Mouse (Mus musculus): ENCODE measurements at regions not wholly inside any gene's neighbourhood (a gene's known extent, or its start where the extent isn't known, plus 50 kb on each side); places are given as distances from the start of the nearest gene placed in this dataset.
"Not testable (repeated sequence)": the region's sequence is repeated elsewhere in the genome, so short reads cannot be mapped to it uniquely, and the experiment has no call there.

GRCm38 (mm10) chr5:40441239-40441638 lies 686.0 kb upstream of the Hs3st1 start:
- H3K27ac ChIP-seq (ENCODE audit: low read depth, low read length): no peak overlapping the region
- H3K4me1 ChIP-seq (replicated peaks; ENCODE audit: control insufficient read depth, insufficient read depth, low read length): no peaks in the 10 kb centered on the region
- no peaks in the 10 kb centered on the region for H3K27me3 ChIP-seq (replicated peaks; ENCODE audit: control insufficient read depth, insufficient read depth, low read length)
- H3K4me3 ChIP-seq (ENCODE audit: low read depth, low read length): no peak overlapping the region
- no peak for ATAC-seq
- no peaks in the 10 kb centered on the region for H3K36me3 ChIP-seq (ENCODE audit: control insufficient read depth, insufficient read depth)
- no peak overlapping the region for H3K4me2 ChIP-seq (replicated peaks; ENCODE audit: low read depth)
- H3K9me3 ChIP-seq (ENCODE audit: control insufficient read depth): no peaks in the 10 kb centered on the region
- 74% methylated on average over 7 of the region's 7 CpGs for WGBS
- no peak for TF ChIP-seq CTCF (IDR thresholded peaks at IDR 0.05; ENCODE audit: low read depth)
- H3K9ac ChIP-seq (ENCODE audit: low read depth, low read length): no peak overlapping the region

- H3K27ac ChIP-seq (ENCODE audit: low read depth, low read length): no peak overlapping the region
- H3K4me2 ChIP-seq (replicated peaks; ENCODE audit: low read depth): no peak overlapping the region
- TF ChIP-seq CTCF (IDR thresholded peaks at IDR 0.05; ENCODE audit: low read depth): no peak
- no peaks in the 10 kb centered on the region for H3K9me3 ChIP-seq (ENCODE audit: control insufficient read depth)
- no peak overlapping the region for H3K4me3 ChIP-seq (ENCODE audit: low read depth, low read length)
- H3K36me3 ChIP-seq (ENCODE audit: control insufficient read depth, insufficient read depth): no peaks in the 10 kb centered on the region
- no peaks in the 10 kb centered on the region for H3K4me1 ChIP-seq (replicated peaks; ENCODE audit: control insufficient read depth, insufficient read depth, low read length)
- H3K27me3 ChIP-seq (replicated peaks; ENCODE audit: control insufficient read depth, insufficient read depth, low read length): no peaks in the 10 kb centered on the region
- no peak overlapping the region for H3K9ac ChIP-seq (ENCODE audit: low read depth, low read length)
- no peak for ATAC-seq
These were observed 647.4 kb upstream of the Hs3st1 start for GRCm38 (mm10) chr5:40402721-40403120.

GRCm38 (mm10) chr5:40394798-40395197 lies 639.5 kb upstream of the Hs3st1 start:
- Histone ChIP-seq H3K9ac (ENCODE audit: low read depth, low read length) (no peak overlapping the region), H3K4me3 (ENCODE audit: low read depth, low read length) (no peak overlapping the region), H3K4me2 (replicated peaks; ENCODE audit: low read depth) (no peak overlapping the region), H3K9me3 (ENCODE audit: control insufficient read depth) (no peaks in the 10 kb centered on the region), H3K4me1 (replicated peaks; ENCODE audit: control insufficient read depth, insufficient read depth, low read length) (no peaks in the 10 kb centered on the region), H3K36me3 (ENCODE audit: control insufficient read depth, insufficient read depth) (no peaks in the 10 kb centered on the region), H3K27me3 (replicated peaks; ENCODE audit: control insufficient read depth, insufficient read depth, low read length) (no peaks in the 10 kb centered on the region), H3K27ac (ENCODE audit: low read depth, low read length) (no peak overlapping the region)
- WGBS: 61% methylated on average over 3 of the region's 3 CpGs
- no peak for ATAC-seq
- no peak for TF ChIP-seq CTCF (IDR thresholded peaks at IDR 0.05; ENCODE audit: low read depth)

GRCm38 (mm10) chr5:40389591-40389990 lies 634.3 kb upstream of the Hs3st1 start:
- Histone ChIP-seq H3K9me3 (ENCODE audit: control insufficient read depth) (no peaks in the 10 kb centered on the region), H3K27me3 (replicated peaks; ENCODE audit: control insufficient read depth, insufficient read depth, low read length) (no peaks in the 10 kb centered on the region), H3K9ac (ENCODE audit: low read depth, low read length) (no peak overlapping the region), H3K4me1 (replicated peaks; ENCODE audit: control insufficient read depth, insufficient read depth, low read length) (no peaks in the 10 kb centered on the region), H3K36me3 (ENCODE audit: control insufficient read depth, insufficient read depth) (no peaks in the 10 kb centered on the region), H3K4me2 (replicated peaks; ENCODE audit: low read depth) (no peak overlapping the region), H3K4me3 (ENCODE audit: low read depth, low read length) (no peak overlapping the region), H3K27ac (ENCODE audit: low read depth, low read length) (no peak overlapping the region)
- no peak for ATAC-seq
- TF ChIP-seq CTCF (IDR thresholded peaks at IDR 0.05; ENCODE audit: low read depth): no peak

GRCm38 (mm10) chr5:40366956-40367355 lies 611.7 kb upstream of the Hs3st1 start:
- TF ChIP-seq CTCF (IDR thresholded peaks at IDR 0.05; ENCODE audit: low read depth): no peak
- Histone ChIP-seq H3K9ac (ENCODE audit: low read depth, low read length) (no peak overlapping the region), H3K27me3 (replicated peaks; ENCODE audit: control insufficient read depth, insufficient read depth, low read length) (no peaks in the 10 kb centered on the region), H3K27ac (ENCODE audit: low read depth, low read length) (no peak overlapping the region), H3K4me2 (replicated peaks; ENCODE audit: low read depth) (no peak overlapping the region), H3K4me1 (replicated peaks; ENCODE audit: control insufficient read depth, insufficient read depth, low read length) (no peaks in the 10 kb centered on the region), H3K4me3 (ENCODE audit: low read depth, low read length) (no peak overlapping the region), H3K36me3 (ENCODE audit: control insufficient read depth, insufficient read depth) (no peaks in the 10 kb centered on the region), H3K9me3 (ENCODE audit: control insufficient read depth) (no peaks in the 10 kb centered on the region)
- ATAC-seq: no peak
- WGBS: 87% methylated on average over 1 of the region's 1 CpGs

GRCm38 (mm10) chr5:40331237-40331636 lies 576.0 kb upstream of the Hs3st1 start:
- H3K4me2 ChIP-seq (replicated peaks; ENCODE audit: low read depth): no peak overlapping the region
- no peaks in the 10 kb centered on the region for H3K27me3 ChIP-seq (replicated peaks; ENCODE audit: control insufficient read depth, insufficient read depth, low read length)
- H3K9ac ChIP-seq (ENCODE audit: low read depth, low read length): no peak overlapping the region
- no peaks in the 10 kb centered on the region for H3K9me3 ChIP-seq (ENCODE audit: control insufficient read depth)
- no peak overlapping the region for H3K4me3 ChIP-seq (ENCODE audit: low read depth, low read length)
- no peak for ATAC-seq
- no peak overlapping the region for H3K27ac ChIP-seq (ENCODE audit: low read depth, low read length)
- no peaks in the 10 kb centered on the region for H3K4me1 ChIP-seq (replicated peaks; ENCODE audit: control insufficient read depth, insufficient read depth, low read length)
- WGBS: 57% methylated on average over 1 of the region's 1 CpGs
- TF ChIP-seq CTCF (IDR thresholded peaks at IDR 0.05; ENCODE audit: low read depth): no peak
- H3K36me3 ChIP-seq (ENCODE audit: control insufficient read depth, insufficient read depth): no peaks in the 10 kb centered on the region

- H3K27me3 ChIP-seq (replicated peaks; ENCODE audit: control insufficient read depth, insufficient read depth, low read length): no peaks in the 10 kb centered on the region
- H3K4me2 ChIP-seq (replicated peaks; ENCODE audit: low read depth): no peak overlapping the region
- H3K27ac ChIP-seq (ENCODE audit: low read depth, low read length): no peak overlapping the region
- TF ChIP-seq CTCF (IDR thresholded peaks at IDR 0.05; ENCODE audit: low read depth): no peak
- 65% methylated on average over 5 of the region's 5 CpGs for WGBS
- no peaks in the 10 kb centered on the region for H3K36me3 ChIP-seq (ENCODE audit: control insufficient read depth, insufficient read depth)
- H3K4me1 ChIP-seq (replicated peaks; ENCODE audit: control insufficient read depth, insufficient read depth, low read length): no peaks in the 10 kb centered on the region
- no peak overlapping the region for H3K9ac ChIP-seq (ENCODE audit: low read depth, low read length)
- no peaks in the 10 kb centered on the region for H3K9me3 ChIP-seq (ENCODE audit: control insufficient read depth)
- no peak overlapping the region for H3K4me3 ChIP-seq (ENCODE audit: low read depth, low read length)
- ATAC-seq: no peak
These were observed 553.2 kb upstream of the Hs3st1 start for GRCm38 (mm10) chr5:40308510-40308909.

- H3K27me3 ChIP-seq (replicated peaks; ENCODE audit: control insufficient read depth, insufficient read depth, low read length); ATAC-seq; H3K9ac ChIP-seq (ENCODE audit: low read depth, low read length); H3K4me1 ChIP-seq (replicated peaks; ENCODE audit: control insufficient read depth, insufficient read depth, low read length); H3K4me2 ChIP-seq (replicated peaks; ENCODE audit: low read depth); H3K36me3 ChIP-seq (ENCODE audit: control insufficient read depth, insufficient read depth); H3K9me3 ChIP-seq (ENCODE audit: control insufficient read depth); H3K27ac ChIP-seq (ENCODE audit: low read depth, low read length); H3K4me3 ChIP-seq (ENCODE audit: low read depth, low read length): not testable (repeated sequence)
- 98% methylated on average over 2 of the region's 2 CpGs for WGBS
These were observed 549.5 kb upstream of the Hs3st1 start for GRCm38 (mm10) chr5:40304777-40305176.

All from intestine, postnatal 0 days (tissue).